10 mouse cellular contexts compared by ENCODE assay signal in genomic region chr4:132746911-132747517, GRCm38 (mm10). TPM values are rescaled to one million over a fixed set of nuclear protein-coding genes. Genes with fewer than 3 reads are reported as not detected.
DNase-seq lines count a peak whose midpoint lies in the region; ATAC-seq and TF ChIP-seq lines count a peak whose summit lies in the region.
"Had no signal": no experiment of that assay in that cellular context is flagged by ENCODE, and none has a peak within 500 bp of the region (broad histone marks: within the 10 kb centered on the region; RNA-seq: fewer than 3 reads in every experiment).

No protein-coding gene starts in this region.

- no peak overlapping the region for H3K4me2 ChIP-seq in kidney, embryonic 15.5 days
- peak overlapping the region; percentile 87; the same call in 1 of the 2 replicates for H3K4me2 ChIP-seq in CH12.LX (ENCODE audit: insufficient read depth, low read depth, poor library complexity, severe bottlenecking)
- peak overlapping the region; percentile 50 for H3K4me2 ChIP-seq in liver, postnatal 0 days (ENCODE audit: low read depth, low read length)
- H3K4me2 ChIP-seq: midbrain, embryonic 15.5 days had no signal

- WGBS in kidney, embryonic 15.5 days = 93% methylated on average over 9 of the region's 9 CpGs
- WGBS in liver, postnatal 0 days (ENCODE audit: insufficient replicate concordance) = 68% methylated on average over 9 of the region's 9 CpGs

- peak overlapping the region; percentile 58 for H3K27ac ChIP-seq in kidney, embryonic 15.5 days
- H3K27ac ChIP-seq in CH12.LX (ENCODE audit: insufficient read depth, low read depth) = peak overlapping the region; percentile 99
- peak overlapping the region; percentile 74 for H3K27ac ChIP-seq in bone marrow macrophage, adult 2 months (ENCODE audit: insufficient read depth, low read depth, low read length)
- peak overlapping the region; percentile 71 for H3K27ac ChIP-seq in liver, postnatal 0 days (ENCODE audit: low read depth)
- H3K27ac ChIP-seq: midbrain, embryonic 15.5 days had no signal

- peaks cover 9% of the 10 kb centered on the region; the same call in 1 of the 2 replicates for H3K4me1 ChIP-seq in kidney, embryonic 15.5 days
- H3K4me1 ChIP-seq in CH12.LX (ENCODE audit: control insufficient read depth in 1 of 2, insufficient read depth in 2 of 2) = peaks cover 0 to 31% of the 10 kb centered on the region in 2 experiments; a peak in 3 of 4 replicates
- H3K4me1 ChIP-seq in bone marrow macrophage, adult 2 months (ENCODE audit: control insufficient read depth, insufficient read depth, low read length) = peaks cover 19% of the 10 kb centered on the region
- peaks cover 5% of the 10 kb centered on the region; the same call in 1 of the 2 replicates for H3K4me1 ChIP-seq in liver, postnatal 0 days (ENCODE audit: insufficient read depth)

- H3K9ac ChIP-seq in kidney, embryonic 15.5 days = no peak overlapping the region
- H3K9ac ChIP-seq in CH12.LX (ENCODE audit: insufficient read depth, low read depth) = peak overlapping the region; percentile 76; the same call in 1 of the 2 replicates
- no peak overlapping the region for H3K9ac ChIP-seq in liver, postnatal 0 days (replicated peaks)
- H3K9ac ChIP-seq: midbrain, embryonic 15.5 days had no signal

- H3K79me2 ChIP-seq in CH12.LX (replicated peaks; ENCODE audit: control insufficient read depth, extremely low read depth, insufficient read depth, poor library complexity, severe bottlenecking) = no peaks in the 10 kb centered on the region

- no peak for DNase-seq in kidney, postnatal 14 days
- peak; percentile 41 for DNase-seq in CH12.LX (ENCODE audit: extremely low read depth)
- no peak for DNase-seq in liver, postnatal 0 days
- DNase-seq in frontal cortex, postnatal 14 days (ENCODE audit: low spot score in 2 of 2) = no peak
- no peak for DNase-seq in spleen, postnatal 14 days (ENCODE audit: low spot score in 2 of 2)
- DNase-seq: cerebellum, postnatal 36 days; left cerebral cortex, postnatal 4 days had no signal

- H3K4me3 ChIP-seq in kidney, embryonic 15.5 days (replicated peaks) = no peak overlapping the region
- H3K4me3 ChIP-seq in CH12.LX (replicated peaks in 1 of 3; ENCODE audit: low read depth in 2 of 3, low read length in 2 of 3, poor library complexity in 1 of 3) = peak overlapping the region in 2 of 3 experiments; percentile 52 to 58
- peak overlapping the region; percentile 57 for H3K4me3 ChIP-seq in bone marrow macrophage, adult 2 months (ENCODE audit: insufficient read depth, low read length)
- H3K4me3 ChIP-seq in liver, postnatal 0 days (ENCODE audit: low read depth, low read length) = 0 out of 2 replicates have a peak overlapping the region, but pooled peaks have one; percentile 13
- H3K4me3 ChIP-seq: midbrain, embryonic 15.5 days had no signal

- no peak for ATAC-seq in kidney, embryonic 15.5 days (replicated peaks; ENCODE audit: low FRiP score)
- no peak; the same call in 1 of the 2 replicates for ATAC-seq in liver, postnatal 0 days
- ATAC-seq: midbrain, embryonic 15.5 days had no signal

- H3K9me3 ChIP-seq in kidney, embryonic 15.5 days (replicated peaks) = no peaks in the 10 kb centered on the region
- H3K9me3 ChIP-seq in CH12.LX (replicated peaks; ENCODE audit: low read length) = no peaks in the 10 kb centered on the region
- no peaks in the 10 kb centered on the region for H3K9me3 ChIP-seq in liver, postnatal 0 days (ENCODE audit: low read length)
- H3K9me3 ChIP-seq: midbrain, embryonic 15.5 days had no signal

- TF ChIP-seq CTCF in CH12.LX (conservative IDR thresholded peaks at IDR 0.05 in 1 of 2, IDR thresholded peaks at IDR 0.05 in 1 of 2; ENCODE audit: low read depth in 2 of 2, low read length in 2 of 2) = peak in 1 of 2 experiments; percentile 23; a peak in 2 of 4 replicates
- TF ChIP-seq CTCF in bone marrow macrophage, adult 2 months (IDR thresholded peaks at IDR 0.05; ENCODE audit: low read depth, low read length) = no peak
- no peak for TF ChIP-seq CTCF in liver, postnatal 0 days (IDR thresholded peaks at IDR 0.05; ENCODE audit: low read depth)

- no peak for TF ChIP-seq POLR2A in CH12.LX (IDR thresholded peaks at IDR 0.05; ENCODE audit: low read depth, low read length)
- TF ChIP-seq POLR2A in bone marrow macrophage, adult 2 months (IDR thresholded peaks at IDR 0.05; ENCODE audit: borderline replicate concordance, low read depth, low read length) = no peak

- TF ChIP-seq RAD21 in CH12.LX (IDR thresholded peaks at IDR 0.05; ENCODE audit: low read depth, low read length) = no peak

- dilution Hi-C loops in CH12.LX (cut with MboI; ENCODE audit: extremely low pct_ligation_motif_present, extremely low pct_unique_long_range_greater_than_20kb, low sequenced_read_pairs) = no loop called here

- no peaks in the 10 kb centered on the region for H3K27me3 ChIP-seq in kidney, embryonic 15.5 days
- no peaks in the 10 kb centered on the region for H3K27me3 ChIP-seq in CH12.LX (replicated peaks)
- no peaks in the 10 kb centered on the region for H3K27me3 ChIP-seq in liver, postnatal 0 days (ENCODE audit: insufficient read depth, low read length)
- H3K27me3 ChIP-seq: midbrain, embryonic 15.5 days had no signal

- no peak; the same call in 1 of the 2 replicates for TF ChIP-seq EP300 in CH12.LX (IDR thresholded peaks at IDR 0.05; ENCODE audit: low read length)
- no peak for TF ChIP-seq EP300 in liver, postnatal 0 days (IDR thresholded peaks at IDR 0.05; ENCODE audit: low read depth)

- in situ Hi-C loops in CH12.LX (cut with MboI; ENCODE audit: low pct_ligation_motif_present, low pct_unique_long_range_greater_than_20kb, low sequenced_read_pairs) = no loop called here

- H3K36me3 ChIP-seq in kidney, embryonic 15.5 days = no peaks in the 10 kb centered on the region
- H3K36me3 ChIP-seq in CH12.LX (replicated peaks in 1 of 2; ENCODE audit: control insufficient read depth in 1 of 2, insufficient read depth in 1 of 2, low read length in 1 of 2) = peaks cover 2% of the 10 kb centered on the region in 2 experiments
- no peaks in the 10 kb centered on the region for H3K36me3 ChIP-seq in liver, postnatal 0 days (replicated peaks; ENCODE audit: insufficient read depth, low read length)
- H3K36me3 ChIP-seq: midbrain, embryonic 15.5 days had no signal

TF ChIP-seq in CH12.LX, 34 proteins besides CTCF, POLR2A, EP300 and RAD21:
- TF ChIP-seq UBTF (IDR thresholded peaks at IDR 0.05; ENCODE audit: low read depth, low read length) = no peak
- TF ChIP-seq ZNF384 (IDR thresholded peaks at IDR 0.05; ENCODE audit: low read depth, low read length) = peak; percentile 75
- no peak for TF ChIP-seq MEF2A (IDR thresholded peaks at IDR 0.05; ENCODE audit: borderline replicate concordance, low read depth, low read length)
- TF ChIP-seq POLR2AphosphoS2 (IDR thresholded peaks at IDR 0.05; ENCODE audit: low read depth, low read length) = no peak
- TF ChIP-seq MAZ (IDR thresholded peaks at IDR 0.05; ENCODE audit: low read depth, low read length) = no peak
- no peak for TF ChIP-seq ZC3H11A (IDR thresholded peaks at IDR 0.05; ENCODE audit: low read depth, low read length)

RNA-seq across cellular contexts. Expression of gene Smpdl3b, which starts 10.0 kb away (rescaled TPM):
- 10.0 and 11.9 TPM in 2 replicates for polyA plus RNA-seq in kidney, embryonic 15.5 days (2015; fragmentation: Nextera tagmentation; extraction: Ambion mirVana)
- 20.9 and 24.0 TPM in 2 replicates for total RNA-seq in CH12.LX (2012; rRNA removed)
- 3.6 and 4.6 TPM in 2 replicates for total RNA-seq in CH12.LX (2014; rRNA removed)
- 2.9 TPM in 2 replicates for polyA plus RNA-seq in CH12.LX (2012; ENCODE audit: insufficient read length, low read depth)
- 8.8 and 9.1 TPM in 2 replicates for polyA plus RNA-seq in bone marrow macrophage, adult 2 months (2012; ENCODE audit: insufficient read depth, insufficient read length, missing spikeins)
- polyA plus RNA-seq in liver, postnatal 0 days (2015; fragmentation: Nextera tagmentation; extraction: Ambion mirVana) = 0.31 and 0.34 TPM in 2 replicates

RNA-seq across cellular contexts. Expression of gene Xkr8, which starts 14.7 kb away (rescaled TPM):
- 4.4 and 7.5 TPM in 2 replicates for polyA plus RNA-seq in kidney, embryonic 15.5 days (2015; fragmentation: Nextera tagmentation; extraction: Ambion mirVana)
- total RNA-seq in CH12.LX (2012; rRNA removed) = 6.2 and 8.6 TPM in 2 replicates
- 3.7 and 3.8 TPM in 2 replicates for total RNA-seq in CH12.LX (2014; rRNA removed)
- polyA plus RNA-seq in CH12.LX (2012; ENCODE audit: insufficient read length, low read depth) = 4.9 and 5.5 TPM in 2 replicates
- 2.4 and 2.7 TPM in 2 replicates for polyA plus RNA-seq in bone marrow macrophage, adult 2 months (2012; ENCODE audit: insufficient read depth, insufficient read length, missing spikeins)
- 3.3 and 3.8 TPM in 2 replicates for polyA plus RNA-seq in liver, postnatal 0 days (2015; fragmentation: Nextera tagmentation; extraction: Ambion mirVana)

RNA-seq across cellular contexts. Expression of gene Rpa2, which starts 21.1 kb away (rescaled TPM):
- 108 and 113 TPM in 2 replicates for polyA plus RNA-seq in kidney, embryonic 15.5 days (2015; fragmentation: Nextera tagmentation; extraction: Ambion mirVana)
- total RNA-seq in CH12.LX (2012; rRNA removed) = 80.2 and 108 TPM in 2 replicates
- total RNA-seq in CH12.LX (2014; rRNA removed) = 142 and 157 TPM in 2 replicates
- 97.9 and 103 TPM in 2 replicates for polyA plus RNA-seq in CH12.LX (2012; ENCODE audit: insufficient read length, low read depth)
- 18.4 and 21.8 TPM in 2 replicates for polyA plus RNA-seq in bone marrow macrophage, adult 2 months (2012; ENCODE audit: insufficient read depth, insufficient read length, missing spikeins)
- polyA plus RNA-seq in liver, postnatal 0 days (2015; fragmentation: Nextera tagmentation; extraction: Ambion mirVana) = 38.6 and 43.0 TPM in 2 replicates

RNA-seq across cellular contexts. Expression of gene Themis2, which starts 49.2 kb away (rescaled TPM):
- polyA plus RNA-seq in kidney, embryonic 15.5 days (2015; fragmentation: Nextera tagmentation; extraction: Ambion mirVana) = 0.91 and 1.7 TPM in 2 replicates
- total RNA-seq in CH12.LX (2012; rRNA removed) (14.2 and 17.1 TPM in 2 replicates), CH12.LX (2014; rRNA removed) (9.3 and 10.2 TPM in 2 replicates)
- 30.7 and 35.7 TPM in 2 replicates for polyA plus RNA-seq in CH12.LX (2012; ENCODE audit: insufficient read length, low read depth)
- 132 and 141 TPM in 2 replicates for polyA plus RNA-seq in bone marrow macrophage, adult 2 months (2012; ENCODE audit: insufficient read depth, insufficient read length, missing spikeins)
- 3.1 and 3.5 TPM in 2 replicates for polyA plus RNA-seq in liver, postnatal 0 days (2015; fragmentation: Nextera tagmentation; extraction: Ambion mirVana)
